Comparison of ENCODE assay signal across 10 mouse cellular contexts in genomic region chr16:41745037-41745436, GRCm38 (mm10).
DNase-seq lines count a peak whose midpoint lies in the region; TF ChIP-seq lines count a peak whose summit lies in the region.
"Had no signal": no experiment of that assay in that cellular context is flagged by ENCODE, and none has a peak within 500 bp of the region (broad histone marks: within the 10 kb centered on the region; RNA-seq: fewer than 3 reads in every experiment).

No protein-coding gene starts in this region.

- DNase-seq in lung, postnatal 36 days, result peak; percentile 4
- DNase-seq in lung, adult 2 months, result no peak
- DNase-seq in cerebellum, postnatal 4 days (ENCODE audit: low spot score in 2 of 2), result peak; percentile 19 to 61
- peak; percentile 63 to 69 for DNase-seq in heart, postnatal 36 days
- DNase-seq in left cerebral cortex, adult 11 months (ENCODE audit: low spot score), result peak; percentile 39
- DNase-seq in right cerebral cortex, postnatal 25 days, result peak; percentile 32
- no peak for DNase-seq in thymus, postnatal 10 days (ENCODE audit: low spot score in 2 of 2)
- no peak for DNase-seq in spleen, adult 12 weeks (ENCODE audit: low spot score)

- no peaks in the 10 kb centered on the region for H3K4me1 ChIP-seq in lung, adult 2 months (ENCODE audit: control insufficient read depth, insufficient read depth, low read length)
- H3K4me1 ChIP-seq: embryonic facial prominence, embryonic 13.5 days; limb, embryonic 12.5 days had no signal

- TF ChIP-seq POLR2A in lung, adult 2 months (IDR thresholded peaks at IDR 0.05; ENCODE audit: borderline replicate concordance, extremely low read depth, low read depth, low read length), result no peak

- H3K4me3 ChIP-seq in lung, adult 2 months (replicated peaks; ENCODE audit: extremely low read depth, low read depth, low read length), result no peak overlapping the region
- H3K4me3 ChIP-seq: embryonic facial prominence, embryonic 13.5 days; limb, embryonic 12.5 days had no signal

- no peak for TF ChIP-seq CTCF in lung, adult 2 months (IDR thresholded peaks at IDR 0.05; ENCODE audit: insufficient read depth, low read length)

- intact Hi-C loops in heart, postnatal 36 days (cut with DNase I), result no loop called here

- 51% methylated on average over 4 of the region's 4 CpGs for WGBS in lung, adult 2 months

Comparison
In these comparisons a context has a peak if more than half of its experiments do, and no peak if none do; other contexts are left out.
1. DNase-seq: peak in lung, postnatal 36 days (single experiment), cerebellum, postnatal 4 days (2 of 2), heart, postnatal 36 days (2 of 2), left cerebral cortex, adult 11 months (single experiment) and right cerebral cortex, postnatal 25 days (single experiment); none in lung, adult 2 months (single experiment), thymus, postnatal 10 days (0 of 2) and spleen, adult 12 weeks (single experiment).